Mouse (Mus musculus) neural tube, embryonic 14.5 days (tissue): Measurements from ENCODE around the gene Muc1. TPM values are rescaled to one million over a fixed set of nuclear protein-coding genes. Genes with fewer than 3 reads are reported as not detected.

Experiments
- ATAC-seq: fragments of 200-750 bp; cut with Nextera tagmentation; 2 replicates; pipeline ENCODE4 v1.8.0; 2017; ENCODE audit warnings: low read depth, mild to moderate bottlenecking, moderate TSS enrichment, moderate library complexity
- H3K27ac ChIP-seq: fragments of 300-500 bp; sonication (generic); 2 replicates; pipeline ENCODE4 v1.5.1; 2014; ENCODE audit warnings: low read depth, mild to moderate bottlenecking, control low read depth, low read length, moderate library complexity, mixed read lengths
- H3K27me3 ChIP-seq: fragments of 300-500 bp; sonication (generic); 2 replicates; pipeline ENCODE4 v1.6.1; 2014; ENCODE audit warnings: low read length; ENCODE audit not compliant: control insufficient read depth, insufficient read depth
- H3K36me3 ChIP-seq: fragments of 300-500 bp; sonication (generic); 2 replicates; pipeline ENCODE4 v1.6.1; 2014; ENCODE audit warnings: low read length, mixed read lengths; ENCODE audit not compliant: control insufficient read depth, insufficient read depth
- H3K4me1 ChIP-seq: fragments of 300-500 bp; sonication (generic); 2 replicates; pipeline ENCODE4 v1.6.1; 2014; ENCODE audit warnings: low read length; ENCODE audit not compliant: control insufficient read depth, insufficient read depth
- H3K4me2 ChIP-seq: fragments of 300-500 bp; sonication (generic); 2 replicates; pipeline ENCODE4 v1.6.1; 2014; ENCODE audit warnings: mild to moderate bottlenecking, low read depth, low read length, control low read depth
- H3K4me3 ChIP-seq: fragments of 300-500 bp; sonication (generic); 2 replicates; pipeline ENCODE4 v1.5.1; 2014; ENCODE audit warnings: low read depth, low read length, control low read depth, mixed read lengths
- H3K9ac ChIP-seq: fragments of 300-500 bp; sonication (generic); replicated peaks from 2 replicates; pipeline ENCODE4 v1.6.1; 2014; ENCODE audit warnings: low read depth, mild to moderate bottlenecking, control low read depth, low read length, mixed read lengths
- H3K9me3 ChIP-seq: fragments of 300-500 bp; sonication (generic); 2 replicates; pipeline ENCODE4 v1.6.1; 2016; ENCODE audit warnings: low read length; ENCODE audit not compliant: control insufficient read depth
- WGBS: fragments of 180-500 bp; shearing (Covaris S2); extraction: QIAGEN DNeasy Blood & Tissue Kit; methylation state at CpG from one replicate; pipeline ENCODE4 v1.1.7; 2014; 5-methylcytosine and 5-hydroxymethylcytosine counted together
- polyA plus RNA-seq: library from polyadenylated mRNA; unstranded; fragments of >200 nt; fragmentation: Nextera tagmentation; extraction: Ambion mirVana; gene quantifications from 2 replicates; pipeline ENCODE4 v1.2.1, GENCODE M21; 2014

The Muc1 gene
- polyA plus RNA-seq, 1 experiment from 2014 or later: 1.4 TPM

DNA sequence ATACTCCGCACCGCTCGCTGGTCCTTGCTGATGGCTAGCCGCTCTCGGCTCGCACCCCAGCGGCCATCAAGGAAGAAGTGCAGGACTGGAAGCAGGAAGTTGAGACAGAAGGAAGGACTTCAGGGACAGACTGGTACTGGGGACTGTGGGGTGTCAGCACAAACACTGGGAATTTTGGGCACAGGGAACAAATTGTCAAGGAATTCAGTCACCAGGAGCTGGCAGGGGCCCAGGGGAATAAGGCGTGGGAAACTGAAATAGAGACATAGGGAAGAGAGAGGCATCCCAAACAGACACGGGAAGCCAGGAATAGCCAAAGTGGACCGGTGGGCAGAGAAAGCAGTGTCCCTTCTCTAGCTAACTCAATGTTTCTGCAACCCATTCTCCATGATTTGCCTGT lies 7.7 kb downstream of the Muc1 start:
- Histone ChIP-seq H3K4me2 (no peak overlapping the region), H3K4me1 (no peaks in the 10 kb centered on the region), H3K9ac (no peak overlapping the region), H3K9me3 (no peaks in the 10 kb centered on the region), H3K27me3 (no peaks in the 10 kb centered on the region), H3K36me3 (peaks cover 69% of the 10 kb centered on the region), H3K4me3 (no peak overlapping the region), H3K27ac (no peak overlapping the region)
- WGBS: 95% methylated on average over 10 of the region's 10 CpGs
- no peak for ATAC-seq

- H3K9me3 ChIP-seq: no peaks in the 10 kb centered on the region
- H3K9ac ChIP-seq: no peak overlapping the region
- no peak overlapping the region for H3K4me3 ChIP-seq
- no peak overlapping the region for H3K4me2 ChIP-seq
- ATAC-seq: no peak
- peaks cover 3% of the 10 kb centered on the region; the same call in 1 of the 2 replicates for H3K4me1 ChIP-seq
- H3K36me3 ChIP-seq: peaks cover 76% of the 10 kb centered on the region
- H3K27me3 ChIP-seq: no peaks in the 10 kb centered on the region
- 93% methylated on average over 21 of the region's 21 CpGs for WGBS
- no peak overlapping the region for H3K27ac ChIP-seq
These were observed 8.8 kb downstream of the Muc1 start for GRCm38 (mm10) chr3:89237682-89238081.

DNA sequence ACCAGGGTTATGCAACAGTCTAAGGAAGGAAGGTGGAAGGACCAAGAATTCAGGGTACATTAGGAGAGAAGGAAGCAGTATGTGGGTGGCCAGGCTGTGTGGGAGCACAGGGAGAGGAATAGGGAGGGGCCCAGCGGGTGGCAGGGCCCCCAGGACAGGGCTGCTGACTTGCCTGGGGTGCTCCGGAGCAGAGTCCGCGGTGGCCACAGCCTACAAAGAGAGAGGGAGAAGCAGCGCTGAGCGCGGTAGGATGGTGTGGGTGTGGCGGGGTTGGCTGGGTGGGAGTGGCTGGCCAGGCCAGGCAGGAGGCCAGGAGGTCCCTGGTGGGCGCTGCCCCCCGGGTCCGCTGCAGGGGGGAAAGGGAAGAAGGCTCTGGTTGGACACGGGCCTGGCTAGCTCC lies 9.6 kb downstream of the Muc1 start:
- no peak overlapping the region for H3K9ac ChIP-seq
- H3K4me3 ChIP-seq: no peak overlapping the region
- peaks cover 77% of the 10 kb centered on the region for H3K36me3 ChIP-seq
- no peak overlapping the region for H3K27ac ChIP-seq
- H3K4me1 ChIP-seq: peaks cover 11% of the 10 kb centered on the region
- H3K4me2 ChIP-seq: no peak overlapping the region
- no peaks in the 10 kb centered on the region for H3K27me3 ChIP-seq
- no peaks in the 10 kb centered on the region for H3K9me3 ChIP-seq
- WGBS: 62% methylated on average over 5 of the region's 12 CpGs
- ATAC-seq: no peak

DNA sequence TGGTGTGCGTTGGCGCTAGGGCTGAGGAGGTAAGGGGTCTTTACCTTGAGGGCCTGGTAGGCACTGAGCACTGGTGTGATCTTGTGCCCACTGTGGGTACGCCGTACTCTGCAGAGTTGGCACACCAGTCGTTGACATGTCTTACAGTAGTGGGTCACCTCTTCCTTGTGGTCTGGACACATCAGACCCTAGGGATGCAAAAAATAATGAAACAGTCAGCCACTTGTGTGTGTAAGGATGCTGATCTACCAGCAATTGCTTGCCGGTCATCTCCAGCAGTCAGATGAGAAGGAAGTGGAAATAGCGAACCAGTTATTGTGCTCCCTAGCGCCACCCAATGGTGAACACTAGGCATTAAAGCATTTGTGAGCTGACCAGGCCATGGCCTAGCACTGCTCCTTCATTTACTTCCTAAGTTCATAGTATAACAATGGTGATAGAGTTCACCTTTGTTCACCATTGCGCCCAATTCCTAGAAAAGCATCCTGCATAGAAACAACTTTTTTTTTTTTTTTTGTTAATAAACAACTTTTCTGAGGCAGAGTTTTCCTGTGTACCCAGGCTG lies 13.6 kb downstream of the Muc1 start:
- Histone ChIP-seq H3K4me2 (peak overlapping the region; percentile 93; the same call in 1 of the 2 replicates), H3K9me3 (no peaks in the 10 kb centered on the region), H3K4me3 (no peak overlapping the region), H3K36me3 (peaks cover 43% of the 10 kb centered on the region), H3K9ac (no peak overlapping the region), H3K4me1 (peaks cover 22% of the 10 kb centered on the region), H3K27ac (no peak overlapping the region), H3K27me3 (no peaks in the 10 kb centered on the region)
- WGBS: 76% methylated on average over 9 of the region's 9 CpGs
- no peak for ATAC-seq

DNA sequence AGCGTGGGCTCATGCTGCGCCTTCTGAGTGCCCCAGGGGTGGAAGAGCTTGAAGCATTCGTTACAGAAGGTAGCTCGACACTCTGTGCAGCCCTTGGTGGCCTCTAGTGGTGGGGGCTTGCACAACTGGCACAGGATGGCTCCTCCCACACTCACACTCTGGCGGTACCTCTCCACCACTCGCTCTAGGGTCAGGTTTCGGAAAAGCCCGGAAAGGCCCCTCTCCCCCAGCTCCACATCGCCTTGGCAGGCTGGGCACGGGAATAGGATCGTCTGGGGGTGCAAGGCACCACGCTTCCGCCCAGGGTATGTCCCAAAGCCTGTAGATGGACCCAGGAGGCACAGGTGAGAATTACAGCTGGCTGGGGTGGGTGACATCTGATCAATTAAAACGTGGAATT lies 14.8 kb downstream of the Muc1 start:
- peaks cover 31% of the 10 kb centered on the region for H3K36me3 ChIP-seq
- H3K4me2 ChIP-seq: peak overlapping the region; percentile 93
- H3K4me3 ChIP-seq: peak overlapping the region; percentile 42
- no peaks in the 10 kb centered on the region for H3K9me3 ChIP-seq
- H3K9ac ChIP-seq: peak overlapping the region; percentile 70
- peaks cover 25% of the 10 kb centered on the region for H3K4me1 ChIP-seq
- peak overlapping the region; percentile 28; the same call in 1 of the 2 replicates for H3K27ac ChIP-seq
- ATAC-seq: peak; percentile 5; the same call in 1 of the 2 replicates
- H3K27me3 ChIP-seq: no peaks in the 10 kb centered on the region
- 9% methylated on average over 14 of the region's 14 CpGs for WGBS

DNA sequence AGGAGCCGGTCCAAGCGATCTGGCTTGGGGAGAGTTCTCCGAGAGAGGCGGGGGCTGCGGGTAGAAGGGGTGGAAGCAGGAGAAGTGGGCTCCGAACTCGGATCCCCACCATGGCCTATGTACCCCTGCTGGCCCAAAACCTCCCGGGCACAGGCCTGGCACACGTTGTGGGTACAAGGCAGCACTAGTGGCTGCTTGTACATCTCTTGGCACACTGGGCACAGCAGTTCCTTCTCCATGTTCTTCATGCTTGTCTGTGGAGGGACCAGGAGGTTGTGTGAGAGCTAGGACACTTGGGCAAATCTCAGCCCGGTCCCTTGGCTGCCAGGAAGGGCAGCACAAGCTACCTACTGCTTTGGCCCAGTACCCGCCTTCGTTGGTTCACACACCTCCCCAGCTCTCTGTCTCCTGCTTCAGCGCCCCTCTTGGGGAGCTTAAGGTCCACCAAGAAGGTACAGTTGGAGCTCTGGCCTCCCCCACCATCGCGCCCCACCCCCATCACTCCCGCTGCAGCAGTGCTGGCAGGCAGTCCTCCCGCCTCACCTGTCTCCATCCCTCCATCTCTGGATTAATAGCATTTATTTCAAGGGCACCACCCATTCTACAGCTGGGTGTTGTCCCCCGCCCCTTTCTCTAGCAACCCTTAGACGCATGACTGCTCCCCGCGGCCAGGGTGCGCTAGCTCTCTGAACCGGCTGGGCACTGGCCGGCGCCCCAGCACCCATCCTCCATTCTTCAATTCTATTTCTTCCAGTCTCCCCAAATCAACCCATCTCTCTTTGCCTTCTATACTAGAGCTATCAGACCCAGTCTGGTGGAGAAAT lies 15.5 kb downstream of the Muc1 start:
- H3K9me3 ChIP-seq: no peaks in the 10 kb centered on the region
- peak overlapping the region; percentile 93 for H3K4me2 ChIP-seq
- peak overlapping the region; percentile 42 for H3K4me3 ChIP-seq
- H3K9ac ChIP-seq: peak overlapping the region; percentile 70
- peaks cover 24% of the 10 kb centered on the region for H3K36me3 ChIP-seq
- H3K4me1 ChIP-seq: peaks cover 25% of the 10 kb centered on the region
- peak; percentile 31 for ATAC-seq
- WGBS: 13% methylated on average over 25 of the region's 25 CpGs
- H3K27ac ChIP-seq: peak overlapping the region; percentile 94
- no peaks in the 10 kb centered on the region for H3K27me3 ChIP-seq

DNA sequence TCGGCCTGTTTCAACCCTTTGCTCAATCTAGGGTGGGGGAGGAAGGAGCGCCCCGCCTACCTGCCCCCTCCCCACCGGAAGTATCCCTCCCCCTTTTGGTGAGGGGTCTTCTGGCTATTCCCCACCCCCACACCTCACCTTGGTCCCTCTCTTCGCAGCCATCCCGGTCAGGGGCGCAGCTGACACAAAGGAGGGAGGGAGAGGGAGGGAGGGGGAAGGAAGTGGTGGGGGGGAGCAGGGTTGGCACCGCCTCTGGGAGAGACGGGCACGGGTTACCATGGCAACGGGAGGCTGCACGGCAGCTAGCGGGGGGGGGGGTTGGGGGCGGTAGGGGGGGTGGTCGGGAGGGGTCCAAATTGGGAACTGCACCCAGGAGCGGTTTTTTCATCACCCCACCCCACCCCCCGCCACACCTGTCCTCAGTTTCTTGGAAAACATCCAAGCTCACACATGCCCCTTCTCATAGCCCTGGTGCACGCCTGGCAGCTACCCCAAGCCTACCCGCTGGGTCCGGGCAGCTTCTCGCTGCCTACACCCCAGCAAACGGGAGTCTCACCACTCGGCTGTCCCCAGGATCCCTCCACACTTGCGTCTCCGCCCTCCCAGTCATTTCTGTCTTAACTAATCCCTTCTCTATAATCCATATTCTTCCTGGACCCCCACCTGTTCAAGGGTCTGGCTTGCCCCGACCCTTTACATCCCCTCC lies 16.3 kb downstream of the Muc1 start:
- Histone ChIP-seq H3K27me3 (no peaks in the 10 kb centered on the region), H3K27ac (peak overlapping the region; percentile 94), H3K4me3 (peak overlapping the region; percentile 42), H3K9ac (peak overlapping the region; percentile 70), H3K4me1 (peaks cover 25% of the 10 kb centered on the region), H3K36me3 (peaks cover 18% of the 10 kb centered on the region), H3K4me2 (peak overlapping the region; percentile 93), H3K9me3 (no peaks in the 10 kb centered on the region)
- ATAC-seq: peak; percentile 64
- WGBS: under 1% methylated on average over 19 of the region's 26 CpGs

DNA sequence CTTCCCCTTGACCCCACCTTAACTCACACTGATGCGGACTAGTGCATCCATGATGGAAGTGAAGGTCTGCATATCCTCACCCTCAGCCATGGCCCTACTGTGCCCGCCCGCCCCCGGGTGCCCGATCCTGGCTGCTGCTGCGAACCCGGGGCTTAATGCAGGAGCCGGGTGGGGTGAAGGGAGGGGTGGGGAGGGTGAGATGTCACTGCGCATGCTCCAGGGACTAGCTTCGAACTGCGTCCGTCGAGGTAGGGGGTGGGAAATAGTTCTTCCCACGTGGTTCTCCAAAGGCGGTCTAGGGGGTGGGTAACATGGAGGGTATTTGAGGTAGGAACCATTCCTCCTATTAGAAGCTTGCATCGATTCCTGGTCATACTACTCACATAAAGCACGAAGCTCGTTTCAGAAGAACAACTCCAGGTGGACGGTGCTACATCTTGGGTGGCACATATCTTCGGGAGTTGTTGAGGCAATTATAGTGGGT lies 16.9 kb downstream of the Muc1 start, which contains the start of gene Krtcap2:
Gene Krtcap2 (plus strand): TSS at position 279 of the 484 bp plus-strand sequence.
- ATAC-seq: peak; percentile 52
- Histone ChIP-seq H3K9ac (peak within 1 kb of the TSS; percentile 70), H3K27me3 (no peaks in the 10 kb centered on the region), H3K36me3 (peaks cover 13% of the 10 kb centered on the region), H3K4me2 (peak within 1 kb of the TSS; percentile 93), H3K27ac (peak within 1 kb of the TSS; percentile 94), H3K4me1 (peaks cover 25% of the 10 kb centered on the region), H3K9me3 (no peaks in the 10 kb centered on the region), H3K4me3 (peak within 1 kb of the TSS; percentile 42)
- WGBS: 3% methylated on average over 20 of the region's 20 CpGs
